Mouse (Mus musculus) stomach, embryonic 16.5 days (tissue): ENCODE data around the gene Amigo2. TPM values are rescaled to one million over a fixed set of nuclear protein-coding genes. Genes with fewer than 3 reads are reported as not detected.

ENCODE experiments used
- ATAC-seq: fragments of 200-750 bp; cut with Nextera tagmentation; 2 replicates; pipeline ENCODE4 v1.8.0; 2017; ENCODE audit warnings: moderate number of reproducible peaks, moderate TSS enrichment; ENCODE audit not compliant: insufficient read depth, low FRiP score
- H3K27ac ChIP-seq: fragments of 300-500 bp; sonication (generic); 2 replicates; pipeline ENCODE4 v1.5.1; 2014; ENCODE audit warnings: low read length
- H3K27me3 ChIP-seq: fragments of 300-500 bp; sonication (generic); 2 replicates; pipeline ENCODE4 v1.6.1; 2014; ENCODE audit warnings: low read length, control low read depth, mixed read lengths; ENCODE audit not compliant: control insufficient read depth, insufficient read depth
- H3K36me3 ChIP-seq: fragments of 300-500 bp; sonication (generic); 2 replicates; pipeline ENCODE4 v1.6.1; 2014; ENCODE audit warnings: low read length; ENCODE audit not compliant: control insufficient read depth, insufficient read depth
- H3K4me1 ChIP-seq: fragments of 300-500 bp; sonication (generic); 2 replicates; pipeline ENCODE4 v1.6.1; 2014; ENCODE audit warnings: low read length, control low read depth, mixed read lengths; ENCODE audit not compliant: control insufficient read depth, insufficient read depth
- H3K4me2 ChIP-seq: fragments of 300-500 bp; sonication (generic); 2 replicates; pipeline ENCODE4 v1.6.1; 2014; ENCODE audit warnings: low read depth, low read length, mixed read lengths
- H3K4me3 ChIP-seq: fragments of 300-500 bp; sonication (generic); replicated peaks from 2 replicates; pipeline ENCODE4 v1.5.1; 2014; ENCODE audit warnings: mild to moderate bottlenecking, low read length
- H3K9ac ChIP-seq: fragments of 300-500 bp; sonication (generic); 2 replicates; pipeline ENCODE4 v1.6.1; 2014; ENCODE audit warnings: low read length
- H3K9me3 ChIP-seq: fragments of 300-500 bp; sonication (generic); replicated peaks from 2 replicates; pipeline ENCODE4 v1.6.1; 2016; ENCODE audit warnings: low read length, control low read depth; ENCODE audit not compliant: control insufficient read depth
- WGBS: fragments of 180-500 bp; shearing (Covaris S2); extraction: QIAGEN DNeasy Blood & Tissue Kit; methylation state at CpG from one replicate; pipeline ENCODE4 v1.1.7; 2014; 5-methylcytosine and 5-hydroxymethylcytosine counted together
- polyA plus RNA-seq: library from polyadenylated mRNA; unstranded; fragments of >200 nt; fragmentation: Nextera tagmentation; extraction: Ambion mirVana; gene quantifications from 2 replicates; pipeline ENCODE4 v1.2.1, GENCODE M21; 2015

Amigo2 gene
- polyA plus RNA-seq, 1 experiment from 2014 or later: 3.9 TPM

DNA sequence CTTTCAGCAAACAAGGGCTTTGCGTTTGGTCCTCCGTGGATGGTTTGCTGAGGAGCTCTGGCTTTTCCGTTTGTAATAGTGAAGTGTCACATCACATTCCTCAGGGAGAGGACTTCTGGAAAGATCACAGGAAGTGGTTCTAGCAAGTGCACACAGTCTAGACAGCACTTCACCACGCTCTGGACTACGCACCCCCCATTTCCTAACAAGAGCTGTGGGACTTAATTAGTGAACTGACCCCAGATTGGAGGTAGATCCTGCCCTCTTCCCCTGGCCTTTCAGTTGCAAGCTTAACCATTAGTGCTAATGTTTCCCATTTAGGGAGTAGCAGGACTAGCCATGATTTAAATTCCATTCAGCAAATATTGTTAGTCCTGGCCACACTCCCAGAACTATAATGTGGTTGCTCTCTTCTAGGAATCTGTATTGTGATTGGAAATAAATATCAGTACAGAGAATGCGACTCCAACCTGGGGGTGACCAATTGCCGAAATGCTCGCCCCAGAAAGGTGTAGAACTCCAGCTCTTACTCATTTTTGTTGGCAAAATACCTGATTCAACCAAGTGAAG, 10.2 kb upstream of the Amigo2 start:
- ATAC-seq: no peak
- H3K27me3 ChIP-seq: no peaks in the 10 kb centered on the region
- no peaks in the 10 kb centered on the region for H3K9me3 ChIP-seq
- WGBS: 58% methylated on average over 8 of the region's 8 CpGs
- no peaks in the 10 kb centered on the region for H3K36me3 ChIP-seq
- H3K27ac ChIP-seq: no peak overlapping the region
- H3K4me1 ChIP-seq: no peaks in the 10 kb centered on the region
- H3K4me3 ChIP-seq: no peak overlapping the region
- no peak overlapping the region for H3K4me2 ChIP-seq
- no peak overlapping the region for H3K9ac ChIP-seq

- H3K4me2 ChIP-seq: no peak overlapping the region
- H3K27ac ChIP-seq: no peak overlapping the region
- H3K4me1 ChIP-seq: no peaks in the 10 kb centered on the region
- no peaks in the 10 kb centered on the region for H3K27me3 ChIP-seq
- no peaks in the 10 kb centered on the region for H3K36me3 ChIP-seq
- WGBS: 88% methylated on average over 11 of the region's 11 CpGs
- H3K4me3 ChIP-seq: no peak overlapping the region
- no peaks in the 10 kb centered on the region for H3K9me3 ChIP-seq
- ATAC-seq: no peak
- H3K9ac ChIP-seq: no peak overlapping the region
Measured at GRCm38 (mm10) chr15:97256411-97256810, 9.3 kb upstream of the Amigo2 start.

DNA sequence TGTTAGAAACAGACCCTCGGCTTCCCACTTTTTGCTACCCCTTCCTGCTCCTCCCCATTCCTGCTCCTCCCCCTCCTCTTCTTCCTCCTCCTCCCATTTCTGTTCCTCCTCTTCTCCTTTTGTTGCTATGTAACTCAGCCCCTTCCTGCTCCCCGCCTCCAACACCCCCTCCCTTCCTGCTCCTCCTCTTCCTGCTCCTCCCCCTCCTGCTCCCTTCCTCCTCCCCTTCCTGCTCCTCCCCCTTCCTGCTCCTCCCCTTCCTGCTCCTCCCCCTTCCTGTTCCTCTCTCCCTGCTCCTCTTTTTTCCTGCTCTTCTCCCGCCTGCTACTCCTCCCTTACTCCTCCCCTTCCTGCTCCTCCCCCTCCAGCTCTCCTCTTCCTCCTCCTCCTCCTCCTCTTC, 8.7 kb upstream of the Amigo2 start:
- no peak overlapping the region for H3K27ac ChIP-seq
- no peaks in the 10 kb centered on the region for H3K9me3 ChIP-seq
- H3K9ac ChIP-seq: no peak overlapping the region
- H3K4me2 ChIP-seq: no peak overlapping the region
- no peaks in the 10 kb centered on the region for H3K27me3 ChIP-seq
- WGBS: 92% methylated on average over 3 of the region's 3 CpGs
- no peak for ATAC-seq
- H3K36me3 ChIP-seq: no peaks in the 10 kb centered on the region
- no peak overlapping the region for H3K4me3 ChIP-seq
- H3K4me1 ChIP-seq: no peaks in the 10 kb centered on the region

- WGBS: 89% methylated on average over 4 of the region's 4 CpGs
- Histone ChIP-seq H3K4me2 (no peak overlapping the region), H3K27ac (no peak overlapping the region)
Measured at GRCm38 (mm10) chr15:97254375-97254774, 7.3 kb upstream of the Amigo2 start.

GRCm38 (mm10) chr15:97252493-97253034, 5.5 kb upstream of the Amigo2 start:
- Histone ChIP-seq H3K27me3 (no peaks in the 10 kb centered on the region), H3K4me3 (no peak overlapping the region), H3K36me3 (no peaks in the 10 kb centered on the region), H3K9ac (no peak overlapping the region), H3K9me3 (no peaks in the 10 kb centered on the region), H3K27ac (no peak overlapping the region), H3K4me1 (no peaks in the 10 kb centered on the region), H3K4me2 (no peak overlapping the region)
- no peak for ATAC-seq
- WGBS: 73% methylated on average over 8 of the region's 8 CpGs

More at GRCm38 (mm10) chr15:97254375-97254774, 7.3 kb upstream of the Amigo2 start:
- Histone ChIP-seq H3K27me3 (no peaks in the 10 kb centered on the region), H3K4me3 (no peak overlapping the region), H3K9ac (no peak overlapping the region), H3K4me1 (no peaks in the 10 kb centered on the region), H3K36me3 (no peaks in the 10 kb centered on the region), H3K9me3 (no peaks in the 10 kb centered on the region)
- ATAC-seq: no peak

GRCm38 (mm10) chr15:97249322-97249721, 2.2 kb upstream of the Amigo2 start:
- Histone ChIP-seq H3K4me3 (no peak overlapping the region), H3K9ac (no peak overlapping the region), H3K9me3 (no peaks in the 10 kb centered on the region), H3K27me3 (peaks cover 12% of the 10 kb centered on the region; the same call in 1 of the 2 replicates), H3K4me1 (no peaks in the 10 kb centered on the region), H3K36me3 (no peaks in the 10 kb centered on the region), H3K27ac (no peak overlapping the region), H3K4me2 (no peak overlapping the region)
- no peak for ATAC-seq
- WGBS: 94% methylated on average over 10 of the region's 10 CpGs

GRCm38 (mm10) chr15:97248296-97248695, 1.2 kb upstream of the Amigo2 start:
- Histone ChIP-seq H3K27ac (no peak overlapping the region), H3K36me3 (no peaks in the 10 kb centered on the region), H3K4me1 (no peaks in the 10 kb centered on the region), H3K9me3 (no peaks in the 10 kb centered on the region), H3K27me3 (peaks cover 12% of the 10 kb centered on the region; the same call in 1 of the 2 replicates), H3K9ac (peak overlapping the region; percentile 89), H3K4me3 (peak overlapping the region; percentile 75), H3K4me2 (peak overlapping the region; percentile 93)
- no peak for ATAC-seq
- WGBS: 29% methylated on average over 8 of the region's 8 CpGs

DNA sequence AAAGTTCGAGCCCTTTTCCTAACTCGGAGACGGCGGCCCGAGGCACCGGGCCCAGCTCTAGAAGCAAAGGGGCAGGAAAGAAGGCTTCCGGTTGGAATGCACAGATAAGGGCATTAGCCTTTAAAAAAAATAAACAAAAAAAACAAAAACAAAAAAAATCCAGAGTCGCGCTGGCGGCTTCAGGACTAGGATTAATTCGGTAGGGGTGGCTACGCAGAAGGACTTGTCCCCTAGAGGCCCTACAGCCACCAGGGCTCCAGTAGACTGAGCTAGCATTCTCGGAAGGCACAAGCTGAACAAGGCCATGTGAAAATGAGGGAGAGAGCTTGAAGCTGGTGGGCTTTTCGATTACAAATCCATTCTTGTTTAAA, 689 bp upstream of the Amigo2 start:
- Histone ChIP-seq H3K36me3 (no peaks in the 10 kb centered on the region), H3K27ac (peak overlapping the region; percentile 77), H3K4me1 (no peaks in the 10 kb centered on the region), H3K4me2 (peak overlapping the region; percentile 93), H3K9me3 (no peaks in the 10 kb centered on the region), H3K4me3 (peak overlapping the region; percentile 75), H3K9ac (peak overlapping the region; percentile 89), H3K27me3 (peaks cover 12% of the 10 kb centered on the region; the same call in 1 of the 2 replicates)
- peak; percentile 32; the same call in 1 of the 2 replicates for ATAC-seq
- WGBS: 3% methylated on average over 14 of the region's 14 CpGs

GRCm38 (mm10) chr15:97246256-97246655, 831 bp downstream of the Amigo2 start:
- H3K4me1 ChIP-seq: no peaks in the 10 kb centered on the region
- H3K4me2 ChIP-seq: peak overlapping the region; percentile 93
- peaks cover 12% of the 10 kb centered on the region; the same call in 1 of the 2 replicates for H3K27me3 ChIP-seq
- peak overlapping the region; percentile 75 for H3K4me3 ChIP-seq
- H3K36me3 ChIP-seq: no peaks in the 10 kb centered on the region
- WGBS: 27% methylated on average over 14 of the region's 14 CpGs
- no peak overlapping the region for H3K27ac ChIP-seq
- H3K9ac ChIP-seq: no peak overlapping the region
- H3K9me3 ChIP-seq: no peaks in the 10 kb centered on the region
- ATAC-seq: no peak
